Mouse (Mus musculus) hindbrain, postnatal 0 days (tissue): ENCODE results near the gene Scyl3. TPM values are rescaled to one million over a fixed set of nuclear protein-coding genes. Genes with fewer than 3 reads are reported as not detected.

Source experiments
- ATAC-seq: fragments of 200-750 bp; cut with Nextera tagmentation; 2 replicates; pipeline ENCODE4 v1.8.0; 2017; ENCODE audit warnings: mild to moderate bottlenecking, moderate TSS enrichment, moderate library complexity
- DNase-seq: peaks from one replicate; pipeline ENCODE4 v3.0.0-alpha.2; 2015; ENCODE audit warnings: low spot score
- H3K27ac ChIP-seq: fragments of 300-500 bp; sonication (generic); 2 replicates; pipeline ENCODE4 v1.5.1; 2014; ENCODE audit warnings: mild to moderate bottlenecking
- H3K27me3 ChIP-seq: fragments of 300-500 bp; sonication (generic); 2 replicates; pipeline ENCODE4 v1.6.1; 2014; ENCODE audit warnings: low read length, mixed read lengths; ENCODE audit not compliant: insufficient read depth
- H3K36me3 ChIP-seq: fragments of 300-500 bp; sonication (generic); 2 replicates; pipeline ENCODE4 v1.6.1; 2014; ENCODE audit warnings: low read length, mixed read lengths; ENCODE audit not compliant: insufficient read depth
- H3K4me1 ChIP-seq: fragments of 300-500 bp; sonication (generic); 2 replicates; pipeline ENCODE4 v1.6.1; 2014; ENCODE audit warnings: antibody characterized with exemption, low read length, mixed read lengths; ENCODE audit not compliant: insufficient read depth
- H3K4me2 ChIP-seq: fragments of 300-500 bp; sonication (generic); 2 replicates; pipeline ENCODE4 v1.6.1; 2014; ENCODE audit warnings: low read depth, mild to moderate bottlenecking, low read length, moderate library complexity, mixed read lengths
- H3K4me3 ChIP-seq: fragments of 300-500 bp; sonication (generic); 2 replicates; pipeline ENCODE4 v1.5.1; 2014; ENCODE audit warnings: low read length
- H3K9ac ChIP-seq: fragments of 300-500 bp; sonication (generic); replicated peaks from 2 replicates; pipeline ENCODE4 v1.6.1; 2014; ENCODE audit warnings: mild to moderate bottlenecking, low read length, moderate library complexity, mixed read lengths
- H3K9me3 ChIP-seq: fragments of 300-500 bp; sonication (generic); 2 replicates; pipeline ENCODE4 v1.6.1; 2016; ENCODE audit warnings: low read length, mixed read lengths
- CTCF ChIP-seq: IDR thresholded peaks from 2 replicates; pipeline ENCODE4 v1.5.1; 2016; ENCODE audit warnings: antibody characterized with exemption, control low read depth, low read depth
- whole genome bisulfite sequencing: fragments of 180-500 bp; shearing (Covaris S2); extraction: QIAGEN DNeasy Blood & Tissue Kit; methylation state at CpG from one replicate; pipeline ENCODE4 v1.1.7; 2014; 5-methylcytosine and 5-hydroxymethylcytosine counted together
- polyA plus RNA-seq: library from polyadenylated mRNA; unstranded; fragments of >200 nt; fragmentation: Nextera tagmentation; extraction: Ambion mirVana; gene quantifications from 2 replicates; pipeline ENCODE4 v1.2.1, GENCODE M21; 2015
- total RNA-seq: library from RNA; depleted of rRNA; stranded (reverse); fragments of >200 nt; gene quantifications from 2 replicates; pipeline ENCODE4 v1.2.3, GENCODE M21; 2014

The Scyl3 gene
- total and polyA plus RNA-seq, 2 experiments from 2014 or later = 14.2 to 15.2 TPM

- no peaks in the 10 kb centered on the region for H3K9me3 ChIP-seq
- H3K36me3 ChIP-seq = peaks cover 73% of the 10 kb centered on the region
- no peak for DNase-seq
- H3K27ac ChIP-seq = no peak overlapping the region
- H3K4me3 ChIP-seq = no peak overlapping the region
- 78% methylated on average over 6 of the region's 6 CpGs for WGBS
- ATAC-seq = no peak
- H3K9ac ChIP-seq = no peak overlapping the region
- no peak for TF ChIP-seq CTCF
- no peaks in the 10 kb centered on the region for H3K4me1 ChIP-seq
- H3K4me2 ChIP-seq = no peak overlapping the region
- H3K27me3 ChIP-seq = no peaks in the 10 kb centered on the region
These were observed 13.2 kb downstream of the Scyl3 start for GRCm38 (mm10) chr1:163942056-163942455.

GRCm38 (mm10) chr1:163953396-163953795 is 24.5 kb downstream of the Scyl3 start:
- H3K27ac ChIP-seq = no peak overlapping the region
- H3K4me2 ChIP-seq = no peak overlapping the region
- DNase-seq (no peak), ATAC-seq (no peak)
- H3K36me3 ChIP-seq = peaks cover 53% of the 10 kb centered on the region
- H3K9me3 ChIP-seq = no peaks in the 10 kb centered on the region
- 83% methylated on average over 2 of the region's 2 CpGs for WGBS
- H3K4me3 ChIP-seq = no peak overlapping the region
- no peak overlapping the region for H3K9ac ChIP-seq
- no peaks in the 10 kb centered on the region for H3K4me1 ChIP-seq
- TF ChIP-seq CTCF = no peak
- H3K27me3 ChIP-seq = no peaks in the 10 kb centered on the region

- TF ChIP-seq CTCF = no peak
- Histone ChIP-seq H3K9ac (no peak overlapping the region), H3K4me2 (no peak overlapping the region), H3K4me3 (no peak overlapping the region), H3K27ac (no peak overlapping the region), H3K4me1 (no peaks in the 10 kb centered on the region), H3K36me3 (peaks cover 22% of the 10 kb centered on the region), H3K9me3 (no peaks in the 10 kb centered on the region), H3K27me3 (no peaks in the 10 kb centered on the region)
- ATAC-seq = no peak
- 90% methylated on average over 3 of the region's 3 CpGs for WGBS
- no peak for DNase-seq
These were observed 29.1 kb downstream of the Scyl3 start for GRCm38 (mm10) chr1:163958036-163958435.

- Histone ChIP-seq H3K4me3 (no peak overlapping the region), H3K36me3 (peaks cover 7% of the 10 kb centered on the region; the same call in 1 of the 2 replicates), H3K27me3 (no peaks in the 10 kb centered on the region), H3K9me3 (no peaks in the 10 kb centered on the region), H3K9ac (no peak overlapping the region), H3K4me1 (no peaks in the 10 kb centered on the region), H3K4me2 (no peak overlapping the region), H3K27ac (no peak overlapping the region)
- ATAC-seq (no peak), DNase-seq (no peak)
- WGBS = 91% methylated on average over 10 of the region's 10 CpGs
- TF ChIP-seq CTCF = no peak
These were observed 35.2 kb downstream of the Scyl3 start for GRCm38 (mm10) chr1:163964008-163964689.

- no peaks in the 10 kb centered on the region for H3K4me1 ChIP-seq
- H3K9ac ChIP-seq = no peak overlapping the region
- H3K27me3 ChIP-seq = no peaks in the 10 kb centered on the region
- no peak overlapping the region for H3K27ac ChIP-seq
- WGBS = 93% methylated on average over 1 of the region's 1 CpGs
- H3K9me3 ChIP-seq = no peaks in the 10 kb centered on the region
- no peak overlapping the region for H3K4me3 ChIP-seq
- H3K36me3 ChIP-seq = peaks cover 3% of the 10 kb centered on the region; the same call in 1 of the 2 replicates
- no peak for TF ChIP-seq CTCF
- no peak for ATAC-seq
- DNase-seq = no peak
- H3K4me2 ChIP-seq = no peak overlapping the region
These were observed 45.6 kb downstream of the Scyl3 start for GRCm38 (mm10) chr1:163974471-163974870.

GRCm38 (mm10) chr1:163975088-163975487 is 46.2 kb downstream of the Scyl3 start:
- WGBS = 97% methylated on average over 2 of the region's 2 CpGs
- no peak overlapping the region for H3K9ac ChIP-seq
- peaks cover 3% of the 10 kb centered on the region; the same call in 1 of the 2 replicates for H3K36me3 ChIP-seq
- H3K4me2 ChIP-seq = no peak overlapping the region
- no peaks in the 10 kb centered on the region for H3K27me3 ChIP-seq
- no peak for TF ChIP-seq CTCF
- no peaks in the 10 kb centered on the region for H3K4me1 ChIP-seq
- H3K4me3 ChIP-seq = no peak overlapping the region
- ATAC-seq (no peak), DNase-seq (no peak)
- no peak overlapping the region for H3K27ac ChIP-seq
- no peaks in the 10 kb centered on the region for H3K9me3 ChIP-seq

- H3K9me3 ChIP-seq = no peaks in the 10 kb centered on the region
- H3K27ac ChIP-seq = no peak overlapping the region
- H3K4me3 ChIP-seq = no peak overlapping the region
- no peak for DNase-seq
- H3K4me1 ChIP-seq = no peaks in the 10 kb centered on the region
- H3K4me2 ChIP-seq = no peak overlapping the region
- H3K9ac ChIP-seq = no peak overlapping the region
- TF ChIP-seq CTCF = no peak
- ATAC-seq = no peak
- WGBS = 92% methylated on average over 1 of the region's 1 CpGs
- no peaks in the 10 kb centered on the region for H3K27me3 ChIP-seq
- H3K36me3 ChIP-seq = peaks cover 3% of the 10 kb centered on the region; the same call in 1 of the 2 replicates
These were observed 47.6 kb downstream of the Scyl3 start for GRCm38 (mm10) chr1:163976515-163976914.
